Comparison of ENCODE assay signal across 9 mouse cellular contexts in the genomic region with DNA sequence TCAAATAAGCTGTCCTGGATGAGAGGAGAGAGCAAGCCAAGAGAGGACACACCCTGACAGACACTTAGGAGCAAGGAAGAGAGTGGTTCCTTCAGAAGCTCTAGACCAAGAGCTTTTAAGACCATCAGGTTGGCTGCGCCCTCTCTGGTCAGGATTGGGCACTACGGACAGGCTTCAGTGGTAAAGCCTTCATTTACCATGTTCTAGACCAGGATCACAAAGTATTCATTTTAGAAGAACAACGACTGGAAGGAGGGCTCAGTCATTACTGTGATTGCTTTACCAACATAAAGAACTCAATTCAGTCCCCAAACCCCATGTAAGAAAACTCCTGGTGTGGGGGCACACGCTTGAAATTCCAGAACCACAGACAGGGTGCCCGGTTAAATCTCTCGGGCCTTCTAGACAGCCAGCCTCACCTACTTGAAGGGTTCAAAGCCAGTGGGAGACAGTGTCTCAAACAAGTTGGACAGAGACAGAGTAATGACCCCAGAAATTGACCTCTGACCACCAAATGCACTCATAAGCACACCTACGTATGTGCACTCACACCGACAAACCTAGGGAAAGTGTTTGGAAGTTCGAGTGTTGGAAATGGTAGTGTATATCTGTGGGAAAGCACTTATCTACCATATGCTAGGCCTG. TPM values are rescaled to one million over a fixed set of nuclear protein-coding genes. Genes with fewer than 3 reads are reported as not detected.
DNase-seq lines count a peak whose midpoint lies in the region; ATAC-seq and TF ChIP-seq lines count a peak whose summit lies in the region.
"Had no signal": no experiment of that assay in that cellular context is flagged by ENCODE, and none has a peak within 500 bp of the region (broad histone marks: within the 10 kb centered on the region; RNA-seq: fewer than 3 reads in every experiment).

No protein-coding gene starts in this region.

- H3K36me3 ChIP-seq in thymus, adult 2 months (ENCODE audit: control insufficient read depth, insufficient read depth, low read length), result no peaks in the 10 kb centered on the region
- H3K36me3 ChIP-seq in hindbrain, embryonic 15.5 days, result 0 out of 2 replicates have a peak, but pooled peaks cover 7% of the 10 kb centered on the region
- H3K36me3 ChIP-seq in stomach, postnatal 0 days (ENCODE audit: control insufficient read depth, insufficient read depth, low read length), result no peaks in the 10 kb centered on the region

- H3K4me1 ChIP-seq in thymus, adult 2 months (replicated peaks; ENCODE audit: control insufficient read depth, insufficient read depth, low read length), result peaks cover 13% of the 10 kb centered on the region
- H3K4me1 ChIP-seq in hindbrain, embryonic 15.5 days (replicated peaks), result peaks cover 19% of the 10 kb centered on the region
- no peaks in the 10 kb centered on the region; the same call in 1 of the 2 replicates for H3K4me1 ChIP-seq in stomach, postnatal 0 days (replicated peaks; ENCODE audit: control insufficient read depth, insufficient read depth)

- DNase-seq in adrenal gland, postnatal 10 days, result peak; percentile 21
- no peak for DNase-seq in adrenal gland, postnatal 14 days
- DNase-seq in thymus, adult 2 months, result peak; percentile 44
- no peak for DNase-seq in thymus, adult 18-20 months
- DNase-seq in lung, postnatal 36 days, result peak; percentile 41
- no peak for DNase-seq in stomach, postnatal 0 days (ENCODE audit: low spot score)
- DNase-seq in adrenal gland, postnatal 25 days, result no peak

- no peaks in the 10 kb centered on the region for H3K27me3 ChIP-seq in thymus, adult 2 months (ENCODE audit: control insufficient read depth, insufficient read depth, low read length)
- H3K27me3 ChIP-seq in hindbrain, embryonic 15.5 days, result no peaks in the 10 kb centered on the region
- no peaks in the 10 kb centered on the region for H3K27me3 ChIP-seq in stomach, postnatal 0 days (ENCODE audit: control insufficient read depth, insufficient read depth, low read length)

- no peak for TF ChIP-seq EP300 in stomach, postnatal 0 days (optimal IDR thresholded peaks at IDR 0.05)

- no peak overlapping the region for H3K9ac ChIP-seq in hindbrain, embryonic 15.5 days
- H3K9ac ChIP-seq in stomach, postnatal 0 days (ENCODE audit: low read length), result no peak overlapping the region

- H3K9me3 ChIP-seq in hindbrain, embryonic 15.5 days, result no peaks in the 10 kb centered on the region
- no peaks in the 10 kb centered on the region for H3K9me3 ChIP-seq in stomach, postnatal 0 days (ENCODE audit: control insufficient read depth, low read length)

- 87% methylated on average over 9 of the region's 9 CpGs for WGBS in thymus, adult 2 months
- WGBS in hindbrain, embryonic 15.5 days, result 77% methylated on average over 9 of the region's 9 CpGs
- WGBS in stomach, postnatal 0 days, result 78% methylated on average over 9 of the region's 9 CpGs

- TF ChIP-seq POLR2A in thymus, adult 2 months (IDR thresholded peaks at IDR 0.05; ENCODE audit: control insufficient read depth, extremely low read depth, insufficient read depth, low read length, poor library complexity), result no peak

- peak; percentile 2; the same call in 1 of the 2 replicates for ATAC-seq in hindbrain, embryonic 15.5 days (ENCODE audit: low FRiP score, low read depth)
- no peak for ATAC-seq in stomach, postnatal 0 days (ENCODE audit: low FRiP score, low TSS enrichment)

- H3K27ac ChIP-seq in thymus, adult 2 months (ENCODE audit: control insufficient read depth, insufficient read depth, low read length), result no peak overlapping the region
- H3K27ac ChIP-seq in hindbrain, embryonic 15.5 days (replicated peaks), result no peak overlapping the region
- no peak overlapping the region for H3K27ac ChIP-seq in stomach, postnatal 0 days (replicated peaks)

- no peak for TF ChIP-seq CTCF in thymus, adult 2 months (IDR thresholded peaks at IDR 0.05; ENCODE audit: borderline replicate concordance, control insufficient read depth, extremely low read depth, insufficient read depth, low read length, poor library complexity)
- TF ChIP-seq CTCF in stomach, postnatal 0 days (IDR thresholded peaks at IDR 0.05; ENCODE audit: low read depth), result peak; percentile 46; the same call in 1 of the 2 replicates

- H3K4me2 ChIP-seq in hindbrain, embryonic 15.5 days, result peak overlapping the region; percentile 69; the same call in 1 of the 2 replicates
- peak overlapping the region; percentile 85; the same call in 1 of the 2 replicates for H3K4me2 ChIP-seq in stomach, postnatal 0 days (replicated peaks; ENCODE audit: low read depth)

- H3K4me3 ChIP-seq in thymus, adult 2 months (ENCODE audit: control insufficient read depth, insufficient read depth, low read length), result no peak overlapping the region
- no peak overlapping the region for H3K4me3 ChIP-seq in hindbrain, embryonic 15.5 days
- H3K4me3 ChIP-seq in stomach, postnatal 0 days (ENCODE audit: low read depth, low read length), result no peak overlapping the region

RNA-seq across cellular contexts. Expression of gene Ndufb7, which starts 0.6 kb away (rescaled TPM):
- total RNA-seq in adrenal gland, postnatal 10 days (2021), result 100 to 1,000 TPM; 340 to 396 TPM
- 328 TPM in 2 replicates for total RNA-seq in adrenal gland, postnatal 14 days (2021)
- 412 and 498 TPM in 2 replicates for polyA plus RNA-seq in thymus, adult 2 months (2012; rRNA removed)
- 333 and 340 TPM in 2 replicates for polyA plus RNA-seq in hindbrain, embryonic 15.5 days (2015; fragmentation: Nextera tagmentation; extraction: Ambion mirVana)
- 327 and 344 TPM in 2 replicates for polyA plus RNA-seq in stomach, postnatal 0 days (2015; fragmentation: Nextera tagmentation; extraction: Ambion mirVana)
- 223 and 229 TPM in 2 replicates for total RNA-seq in adrenal gland, postnatal 25 days (2021)

RNA-seq across cellular contexts. Expression of gene Olfr370, which starts 30.3 kb away (rescaled TPM):
- total RNA-seq in adrenal gland, postnatal 10 days (2021), result not detected
- not detected in 2 replicates for total RNA-seq in adrenal gland, postnatal 14 days (2021)
- not detected in 2 replicates for polyA plus RNA-seq in thymus, adult 2 months (2012; rRNA removed)
- 0.04 TPM in 1 of 2 replicates, not detected in the other for polyA plus RNA-seq in hindbrain, embryonic 15.5 days (2015; fragmentation: Nextera tagmentation; extraction: Ambion mirVana)
- polyA plus RNA-seq in stomach, postnatal 0 days (2015; fragmentation: Nextera tagmentation; extraction: Ambion mirVana), result 0.04 TPM in 1 of 2 replicates, not detected in the other
- total RNA-seq in adrenal gland, postnatal 25 days (2021), result not detected in 2 replicates
- polyA plus RNA-seq: C2C12 had no signal

RNA-seq across cellular contexts. Expression of gene Tecr, which starts 41.9 kb away (rescaled TPM):
- total RNA-seq in adrenal gland, postnatal 10 days (2021), result 100 to 1,000 TPM; 305 to 336 TPM
- 340 and 372 TPM in 2 replicates for total RNA-seq in adrenal gland, postnatal 14 days (2021)
- 577 and 705 TPM in 2 replicates for polyA plus RNA-seq in thymus, adult 2 months (2012; rRNA removed)
- 1,382 and 1,396 TPM in 2 replicates for polyA plus RNA-seq in hindbrain, embryonic 15.5 days (2015; fragmentation: Nextera tagmentation; extraction: Ambion mirVana)
- polyA plus RNA-seq in stomach, postnatal 0 days (2015; fragmentation: Nextera tagmentation; extraction: Ambion mirVana), result 413 and 424 TPM in 2 replicates
- total RNA-seq in adrenal gland, postnatal 25 days (2021), result 582 and 661 TPM in 2 replicates

RNA-seq across cellular contexts. Expression of gene Dnajb1, which starts 42.1 kb away (rescaled TPM):
- 10 to 100 TPM; 24.7 to 28.8 TPM for total RNA-seq in adrenal gland, postnatal 10 days (2021)
- 28.5 and 38.3 TPM in 2 replicates for total RNA-seq in adrenal gland, postnatal 14 days (2021)
- 87.1 and 91.0 TPM in 2 replicates for polyA plus RNA-seq in thymus, adult 2 months (2012; rRNA removed)
- 58.1 and 60.9 TPM in 2 replicates for polyA plus RNA-seq in hindbrain, embryonic 15.5 days (2015; fragmentation: Nextera tagmentation; extraction: Ambion mirVana)
- 36.9 and 39.9 TPM in 2 replicates for polyA plus RNA-seq in stomach, postnatal 0 days (2015; fragmentation: Nextera tagmentation; extraction: Ambion mirVana)
- total RNA-seq in adrenal gland, postnatal 25 days (2021), result 27.7 and 28.0 TPM in 2 replicates

Comparison
In these comparisons a context has a peak if more than half of its experiments do, and no peak if none do; other contexts are left out.
1. DNase-seq: peak in adrenal gland, postnatal 10 days (single experiment), thymus, adult 2 months (single experiment) and lung, postnatal 36 days (single experiment); none in adrenal gland, postnatal 14 days (single experiment), thymus, adult 18-20 months (0 of 2), stomach, postnatal 0 days (single experiment) and adrenal gland, postnatal 25 days (single experiment).